Mouse (Mus musculus): ENCODE measurements around the gene Clmn.

DNA sequence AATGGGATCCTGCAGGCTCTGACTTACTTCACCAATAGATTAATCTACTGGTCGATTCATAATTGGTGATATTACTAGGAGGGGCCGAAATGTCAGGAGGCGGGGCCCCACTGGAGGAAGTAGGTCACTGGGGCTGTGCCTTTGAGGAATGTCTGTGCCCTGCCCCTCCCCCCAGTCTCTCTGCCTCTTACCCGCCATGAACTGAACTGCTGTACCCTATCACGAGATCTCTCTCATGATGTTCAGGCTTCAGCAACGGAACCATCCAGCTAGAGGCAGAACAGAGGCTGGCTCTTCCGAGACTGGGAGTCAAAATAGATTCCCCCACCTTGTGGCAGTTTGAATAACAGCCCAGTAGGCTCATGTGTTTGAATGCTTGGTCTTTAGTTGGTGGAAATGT lies 106.8 kb downstream of the Clmn start:
- no peak for TF ChIP-seq CTCF (IDR thresholded peaks at IDR 0.05)
- TF ChIP-seq EP300 (IDR thresholded peaks at IDR 0.05), result no peak
